Mouse (Mus musculus): ENCODE data around the gene Map4k5. TPM values are rescaled to one million over a fixed set of nuclear protein-coding genes. Genes with fewer than 3 reads are reported as not detected.

The Map4k5 gene
- total RNA-seq, 2 experiments from 2014 or later = 22.9 to 25.9 TPM

- intact Hi-C loops (cut with DNase I) = loop anchor here (5.0 kb wide), 1 partner anchor 39 kb away; the partner anchor contains the start of genes Atl1 and Map4k5
- DNase-seq = no peak
- no peak for TF ChIP-seq CTCF (IDR thresholded peaks at IDR 0.05)
Measured at GRCm38 (mm10) chr12:69853387-69853786, 39.6 kb downstream of the Map4k5 start.

GRCm38 (mm10) chr12:69852288-69852687, 40.7 kb downstream of the Map4k5 start:
- intact Hi-C loops (cut with DNase I) = loop anchor here (5.0 kb wide), 1 partner anchor 40 kb away; the partner anchor contains the start of genes Atl1 and Map4k5

More at GRCm38 (mm10) chr12:69853387-69853786, 39.6 kb downstream of the Map4k5 start:
- Histone ChIP-seq H3K27ac (no peak overlapping the region), H3K4me3 (no peak overlapping the region; the same call in 1 of the 2 replicates)

GRCm38 (mm10) chr12:69848083-69848878, 44.7 kb downstream of the Map4k5 start:
- intact Hi-C loops (cut with DNase I) = no loop called here
- Histone ChIP-seq H3K4me3 (no peak overlapping the region), H3K27ac (no peak overlapping the region)
- DNase-seq = no peak
- no peak; the same call in 1 of the 2 replicates for TF ChIP-seq CTCF (IDR thresholded peaks at IDR 0.05)

More at GRCm38 (mm10) chr12:69852288-69852687, 40.7 kb downstream of the Map4k5 start:
- no peak for DNase-seq
- no peak for TF ChIP-seq CTCF (IDR thresholded peaks at IDR 0.05)
- no peak overlapping the region for H3K4me3 ChIP-seq
- no peak overlapping the region for H3K27ac ChIP-seq

GRCm38 (mm10) chr12:69846499-69846898, 46.5 kb downstream of the Map4k5 start:
- H3K27ac ChIP-seq = no peak overlapping the region
- no peak for TF ChIP-seq CTCF (IDR thresholded peaks at IDR 0.05)
- no peak overlapping the region for H3K4me3 ChIP-seq
- intact Hi-C loops (cut with DNase I) = no loop called here
- no peak for DNase-seq

- DNase-seq = no peak
- intact Hi-C loops (cut with DNase I) = no loop called here
- no peak for TF ChIP-seq CTCF (IDR thresholded peaks at IDR 0.05)
- H3K27ac ChIP-seq = no peak overlapping the region
- H3K4me3 ChIP-seq = no peak overlapping the region
Measured at GRCm38 (mm10) chr12:69845722-69846121, 47.3 kb downstream of the Map4k5 start.

GRCm38 (mm10) chr12:69843531-69844445, 49.2 kb downstream of the Map4k5 start:
- intact Hi-C loops (cut with DNase I) = no loop called here
- H3K4me3 ChIP-seq = no peak overlapping the region
- DNase-seq = no peak
- TF ChIP-seq CTCF (IDR thresholded peaks at IDR 0.05) = no peak
- H3K27ac ChIP-seq = no peak overlapping the region

GRCm38 (mm10) chr12:69838376-69838775, 54.6 kb downstream of the Map4k5 start:
- Histone ChIP-seq H3K27ac (no peak overlapping the region), H3K4me3 (no peak overlapping the region)
- intact Hi-C loops (cut with DNase I) = no loop called here
- no peak for TF ChIP-seq CTCF (IDR thresholded peaks at IDR 0.05)
- DNase-seq = no peak

- Histone ChIP-seq H3K27ac (no peak overlapping the region), H3K4me3 (no peak overlapping the region)
- intact Hi-C loops (cut with DNase I) = no loop called here
- no peak for TF ChIP-seq CTCF (IDR thresholded peaks at IDR 0.05)
- no peak for DNase-seq
Measured at GRCm38 (mm10) chr12:69833982-69834604, 58.9 kb downstream of the Map4k5 start.

- intact Hi-C loops (cut with DNase I) = no loop called here
- no peak for TF ChIP-seq CTCF (IDR thresholded peaks at IDR 0.05)
- Histone ChIP-seq H3K4me3 (no peak overlapping the region), H3K27ac (no peak overlapping the region)
- DNase-seq = no peak
Measured at GRCm38 (mm10) chr12:69831239-69831910, 61.6 kb downstream of the Map4k5 start.

GRCm38 (mm10) chr12:69828214-69828613, 64.8 kb downstream of the Map4k5 start:
- no peak for DNase-seq
- intact Hi-C loops (cut with DNase I) = loop anchor here (10.0 kb wide), 1 partner anchor 73 kb away; no protein-coding TSS in a partner anchor
- Histone ChIP-seq H3K4me3 (no peak overlapping the region), H3K27ac (no peak overlapping the region)
- no peak for TF ChIP-seq CTCF (IDR thresholded peaks at IDR 0.05)

- Histone ChIP-seq H3K4me3 (no peak overlapping the region), H3K27ac (no peak overlapping the region)
- DNase-seq = no peak
- intact Hi-C loops (cut with DNase I) = loop anchor here (10.0 kb wide), 1 partner anchor 70 kb away; no protein-coding TSS in a partner anchor
- no peak for TF ChIP-seq CTCF (IDR thresholded peaks at IDR 0.05)
Measured at GRCm38 (mm10) chr12:69824881-69825597, 68.0 kb downstream of the Map4k5 start.

All from gastrocnemius, adult 2 months (tissue).